Mouse (Mus musculus) stomach, postnatal 0 days (tissue): ENCODE measurements around the gene Tax1bp3.

Experiments used
- CTCF ChIP-seq: IDR thresholded peaks from 2 replicates; pipeline ENCODE4 v1.5.1; 2016; ENCODE audit warnings: antibody characterized with exemption, low read depth, mild to moderate bottlenecking, moderate library complexity
- EP300 ChIP-seq: optimal IDR thresholded peaks from 2 replicates; pipeline ENCODE3; 2016; ENCODE audit warnings: antibody characterized with exemption

DNA sequence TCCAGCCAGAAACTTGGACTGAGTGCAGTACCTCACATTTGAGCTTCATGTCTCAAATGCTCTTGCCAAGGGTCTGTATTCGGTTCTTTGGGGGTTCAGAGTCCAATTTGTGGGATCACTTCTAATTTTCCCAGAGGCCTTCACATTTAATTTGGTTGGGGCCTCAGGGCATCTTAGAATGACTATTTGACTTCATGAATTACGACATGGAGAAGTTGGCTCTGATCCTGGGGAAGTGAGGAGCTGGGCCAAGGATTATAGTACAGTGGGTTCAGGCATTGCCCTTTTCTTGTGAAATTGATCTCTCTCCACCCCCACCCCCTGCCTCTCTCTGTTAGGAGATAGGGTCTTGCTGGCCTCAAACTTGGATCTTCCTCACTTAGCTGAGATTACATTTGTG lies 24.1 kb downstream of the Tax1bp3 start:
- no peak for TF ChIP-seq CTCF
- TF ChIP-seq EP300, result no peak
